Mouse (Mus musculus) lung, postnatal 0 days (tissue): ENCODE results near the gene Dlg2. TPM values are rescaled to one million over a fixed set of nuclear protein-coding genes. Genes with fewer than 3 reads are reported as not detected.

ENCODE experiments used
- ATAC-seq: fragments of 200-750 bp; cut with Nextera tagmentation; 2 replicates; pipeline ENCODE4 v1.8.0; 2017; ENCODE audit warnings: moderate library complexity
- DNase-seq: peaks from one replicate; pipeline ENCODE4 v3.0.0-alpha.2; 2016; ENCODE audit warnings: low spot score
- H3K27ac ChIP-seq: fragments of 300-500 bp; sonication (generic); 2 replicates; pipeline ENCODE4 v1.5.1; 2014; ENCODE audit warnings: antibody characterized with exemption, mild to moderate bottlenecking, low read length, mixed read lengths
- H3K27me3 ChIP-seq: fragments of 300-500 bp; sonication (generic); replicated peaks from 2 replicates; pipeline ENCODE4 v1.6.1; 2014; ENCODE audit warnings: low read length, mixed read lengths; ENCODE audit not compliant: insufficient read depth
- H3K36me3 ChIP-seq: fragments of 300-500 bp; sonication (generic); 2 replicates; pipeline ENCODE4 v1.6.1; 2014; ENCODE audit warnings: low read length, mixed read lengths; ENCODE audit not compliant: insufficient read depth
- H3K4me1 ChIP-seq: fragments of 300-500 bp; sonication (generic); 2 replicates; pipeline ENCODE4 v1.6.1; 2014; ENCODE audit warnings: antibody characterized with exemption, low read depth, low read length, mixed read lengths; ENCODE audit not compliant: insufficient read depth
- H3K4me2 ChIP-seq: fragments of 300-500 bp; sonication (generic); replicated peaks from 2 replicates; pipeline ENCODE4 v1.6.1; 2014; ENCODE audit warnings: low read depth, mild to moderate bottlenecking, low read length, moderate library complexity, mixed read lengths
- H3K4me3 ChIP-seq: fragments of 300-500 bp; sonication (generic); 2 replicates; pipeline ENCODE4 v1.5.1; 2014; ENCODE audit warnings: low read depth, low read length
- H3K9ac ChIP-seq: fragments of 300-500 bp; sonication (generic); replicated peaks from 2 replicates; pipeline ENCODE4 v1.6.1; 2014; ENCODE audit warnings: low read depth, mild to moderate bottlenecking
- H3K9me3 ChIP-seq: fragments of 300-500 bp; sonication (generic); 2 replicates; pipeline ENCODE4 v1.6.1; 2016; ENCODE audit warnings: low read length, mixed read lengths
- CTCF ChIP-seq: IDR thresholded peaks from 2 replicates; pipeline ENCODE4 v1.5.1; 2016; ENCODE audit warnings: antibody characterized with exemption, mild to moderate bottlenecking
- EP300 ChIP-seq: IDR thresholded peaks from 2 replicates; pipeline ENCODE4 v1.6.1; 2016; ENCODE audit warnings: antibody characterized with exemption, mild to moderate bottlenecking, control low read depth
- WGBS: fragments of 180-500 bp; shearing (Covaris S2); extraction: QIAGEN DNeasy Blood & Tissue Kit; methylation state at CpG from one replicate; pipeline ENCODE4 v1.1.7; 2014; 5-methylcytosine and 5-hydroxymethylcytosine counted together
- polyA plus RNA-seq: library from polyadenylated mRNA; unstranded; fragments of >200 nt; fragmentation: Nextera tagmentation; extraction: Ambion mirVana; gene quantifications from 2 replicates; pipeline ENCODE4 v1.2.1, GENCODE M21; 2015

Gene Dlg2
- polyA plus RNA-seq, 1 experiment from 2014 or later: 0.43 TPM

DNA sequence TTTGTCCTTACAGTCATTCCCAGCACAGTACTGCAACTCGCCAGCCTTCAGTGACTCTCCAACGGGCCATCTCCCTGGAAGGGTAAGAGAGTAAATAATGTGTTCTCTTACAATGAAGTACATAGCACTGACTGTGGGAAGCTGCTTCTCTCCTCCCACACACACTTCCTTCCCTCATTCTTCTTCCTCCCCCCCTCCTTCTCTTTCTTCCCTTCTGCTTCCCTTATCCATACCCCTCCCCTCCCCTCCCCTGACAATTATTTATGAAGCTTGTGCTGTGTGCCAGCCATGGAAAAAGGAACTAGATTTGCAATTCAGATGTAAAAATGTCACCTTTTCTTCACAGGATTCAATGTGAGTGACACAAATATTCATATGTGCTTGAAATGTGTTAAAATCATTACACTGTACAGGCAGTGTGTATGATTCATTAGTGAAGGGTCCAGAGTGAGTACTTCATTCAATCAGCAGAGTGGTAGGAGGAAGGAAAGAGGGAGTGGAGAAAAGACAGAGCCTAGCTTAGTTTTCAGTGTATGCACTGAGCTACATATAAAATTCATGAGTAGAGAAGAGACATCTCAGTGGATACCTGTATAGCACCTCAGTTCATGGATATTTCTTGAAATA is 1564.4 kb downstream of the Dlg2 start:
- no peak overlapping the region for H3K4me2 ChIP-seq
- H3K4me1 ChIP-seq: no peaks in the 10 kb centered on the region
- H3K4me3 ChIP-seq: no peak overlapping the region
- WGBS: 30% methylated on average over 2 of the region's 2 CpGs
- TF ChIP-seq CTCF (no peak), EP300 (no peak)
- ATAC-seq: no peak
- DNase-seq: no peak
- no peaks in the 10 kb centered on the region for H3K27me3 ChIP-seq
- H3K9ac ChIP-seq: no peak overlapping the region
- no peaks in the 10 kb centered on the region for H3K9me3 ChIP-seq
- no peaks in the 10 kb centered on the region for H3K36me3 ChIP-seq
- no peak overlapping the region for H3K27ac ChIP-seq

DNA sequence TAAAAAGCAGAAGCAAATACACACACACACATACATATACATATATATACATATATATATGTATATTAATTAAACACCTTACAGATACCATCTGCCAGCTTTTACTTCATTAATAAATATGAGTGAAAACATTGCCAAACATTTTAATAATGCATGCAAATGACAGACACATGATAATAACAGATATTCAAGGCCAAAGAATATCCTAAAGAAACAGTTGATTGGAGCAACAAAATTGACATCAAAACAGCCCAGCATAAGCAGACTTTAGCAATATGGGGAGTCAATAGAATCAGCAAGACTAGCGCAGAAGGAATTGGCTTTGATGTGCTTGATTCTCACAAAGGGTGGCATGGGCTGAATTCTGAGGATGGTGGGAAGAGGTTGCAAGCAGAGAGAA is 1568.5 kb downstream of the Dlg2 start:
- TF ChIP-seq EP300 (no peak), CTCF (no peak)
- Histone ChIP-seq H3K27ac (no peak overlapping the region), H3K36me3 (no peaks in the 10 kb centered on the region), H3K4me1 (no peaks in the 10 kb centered on the region), H3K4me2 (no peak overlapping the region), H3K27me3 (no peaks in the 10 kb centered on the region), H3K9me3 (no peaks in the 10 kb centered on the region), H3K4me3 (no peak overlapping the region), H3K9ac (no peak overlapping the region)
- 86% methylated on average over 1 of the region's 1 CpGs for WGBS
- no peak for DNase-seq
- no peak for ATAC-seq

DNA sequence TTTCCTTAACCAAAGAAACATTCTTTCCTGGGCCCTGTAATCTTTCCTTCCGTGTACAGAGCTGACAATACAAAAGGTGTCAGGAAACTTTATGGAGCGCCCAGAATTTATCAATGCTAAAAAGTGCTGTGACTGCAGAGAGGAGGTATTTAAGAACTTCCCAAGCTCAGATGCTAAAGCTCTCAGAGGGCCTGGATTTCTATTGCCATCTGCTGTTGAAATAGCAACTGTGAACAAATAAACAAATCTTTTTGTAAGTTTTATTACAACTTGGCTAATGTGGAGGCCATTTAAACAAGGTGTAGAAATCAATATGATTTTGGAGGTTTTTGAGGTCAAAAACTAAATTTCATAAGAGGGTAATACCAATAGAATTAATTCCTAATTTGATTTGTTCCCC is 1570.8 kb downstream of the Dlg2 start:
- Histone ChIP-seq H3K4me2 (no peak overlapping the region), H3K9ac (no peak overlapping the region), H3K27me3 (no peaks in the 10 kb centered on the region), H3K36me3 (no peaks in the 10 kb centered on the region), H3K4me1 (no peaks in the 10 kb centered on the region), H3K9me3 (no peaks in the 10 kb centered on the region), H3K4me3 (no peak overlapping the region), H3K27ac (no peak overlapping the region)
- ATAC-seq: no peak
- WGBS: 20% methylated on average over 2 of the region's 2 CpGs
- DNase-seq: no peak
- TF ChIP-seq EP300: no peak
- TF ChIP-seq CTCF: no peak

DNA sequence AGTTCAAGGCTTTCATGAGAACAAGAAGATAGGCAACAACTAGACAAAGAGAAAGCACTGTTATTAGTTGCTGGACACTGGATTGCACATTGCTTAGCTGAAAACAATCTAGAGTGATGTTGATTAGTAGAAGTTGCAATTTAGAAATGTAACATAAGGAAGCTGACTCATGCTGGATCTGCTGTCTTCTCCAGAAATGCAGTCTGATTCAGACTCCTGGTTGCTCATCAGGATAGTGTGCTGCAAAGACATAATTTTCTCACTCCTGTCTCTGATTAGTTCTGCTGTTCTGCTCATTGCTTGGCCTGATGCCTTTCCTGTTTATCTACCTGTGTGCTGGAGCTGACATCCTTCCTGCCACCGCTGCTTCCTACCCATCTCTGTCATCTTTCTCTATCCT is 1572.4 kb downstream of the Dlg2 start:
- no peak for TF ChIP-seq EP300
- TF ChIP-seq CTCF: no peak
- Histone ChIP-seq H3K36me3 (no peaks in the 10 kb centered on the region), H3K4me3 (no peak overlapping the region), H3K9ac (no peak overlapping the region), H3K9me3 (no peaks in the 10 kb centered on the region), H3K4me2 (no peak overlapping the region), H3K4me1 (no peaks in the 10 kb centered on the region), H3K27me3 (no peaks in the 10 kb centered on the region), H3K27ac (no peak overlapping the region)
- WGBS: 52% methylated on average over 1 of the region's 1 CpGs
- DNase-seq (no peak), ATAC-seq (no peak)

DNA sequence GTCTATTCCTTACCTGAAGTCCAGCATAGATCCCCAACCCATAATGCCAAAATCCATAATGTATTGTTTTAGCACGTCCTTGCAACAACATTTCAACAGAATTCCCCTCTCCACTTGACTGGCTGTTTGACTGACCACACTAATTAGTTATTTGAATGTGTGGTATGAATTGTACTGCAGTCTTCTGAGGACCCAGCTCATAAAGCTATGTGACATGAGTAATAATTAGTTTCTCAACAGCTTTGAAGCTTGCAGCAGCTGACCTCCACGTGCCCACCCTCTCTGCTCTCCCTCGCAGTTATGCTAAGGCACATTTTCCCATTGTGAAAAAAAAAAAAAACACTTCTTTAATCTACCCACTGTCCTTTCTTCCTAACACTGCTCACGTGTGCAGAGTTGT is 1590.4 kb downstream of the Dlg2 start:
- H3K36me3 ChIP-seq: no peaks in the 10 kb centered on the region
- H3K4me1 ChIP-seq: no peaks in the 10 kb centered on the region
- no peak overlapping the region for H3K27ac ChIP-seq
- no peaks in the 10 kb centered on the region for H3K27me3 ChIP-seq
- 55% methylated on average over 4 of the region's 4 CpGs for WGBS
- no peaks in the 10 kb centered on the region for H3K9me3 ChIP-seq
- no peak overlapping the region for H3K4me3 ChIP-seq
- no peak overlapping the region for H3K4me2 ChIP-seq
- ATAC-seq (no peak), DNase-seq (no peak)
- no peak for TF ChIP-seq EP300
- no peak for TF ChIP-seq CTCF
- H3K9ac ChIP-seq: no peak overlapping the region

DNA sequence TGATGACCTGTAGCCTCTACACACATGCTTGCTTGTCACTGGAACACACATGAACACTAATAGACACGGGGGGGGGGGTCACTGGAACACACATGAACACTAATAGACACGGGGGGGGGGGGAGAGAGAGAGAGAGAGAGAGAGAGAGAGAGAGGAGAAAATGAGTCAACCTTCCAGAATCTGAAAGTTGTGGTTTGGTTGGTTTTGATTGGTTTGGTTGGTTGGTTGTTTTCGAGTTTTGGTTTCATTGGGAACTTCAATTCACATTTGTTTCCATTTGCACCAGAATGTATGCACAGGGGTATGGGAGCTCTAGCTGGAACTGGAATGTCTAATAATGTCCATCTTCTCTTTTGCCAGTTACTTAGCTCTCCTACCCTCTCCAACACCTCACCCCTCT is 1611.0 kb downstream of the Dlg2 start:
- ATAC-seq (no peak), DNase-seq (no peak)
- TF ChIP-seq EP300: no peak
- no peak for TF ChIP-seq CTCF
- H3K27ac ChIP-seq: no peak overlapping the region
- H3K36me3 ChIP-seq: no peaks in the 10 kb centered on the region
- no peak overlapping the region for H3K9ac ChIP-seq
- H3K4me1 ChIP-seq: no peaks in the 10 kb centered on the region
- no peaks in the 10 kb centered on the region for H3K9me3 ChIP-seq
- H3K4me3 ChIP-seq: no peak overlapping the region
- H3K27me3 ChIP-seq: no peaks in the 10 kb centered on the region
- WGBS: 42% methylated on average over 2 of the region's 3 CpGs
- no peak overlapping the region for H3K4me2 ChIP-seq

DNA sequence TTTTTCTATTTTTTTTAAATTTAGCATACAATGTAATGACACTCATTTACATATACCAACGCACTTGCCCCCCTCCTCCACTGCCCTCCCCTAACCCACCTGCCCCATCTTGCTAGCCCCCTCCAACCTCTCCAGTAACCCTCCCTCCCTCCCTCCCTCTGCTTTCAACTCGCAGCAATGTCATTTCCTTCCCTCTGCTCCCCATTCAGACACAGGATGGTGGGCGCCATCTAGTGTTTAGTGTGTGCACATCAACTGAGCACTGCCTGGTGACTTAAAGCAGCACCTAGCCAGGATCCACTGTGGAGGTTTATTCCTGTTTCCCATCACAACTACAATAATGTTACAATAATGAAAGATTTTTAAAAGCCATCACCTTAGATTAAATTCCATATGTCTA is 1617.4 kb downstream of the Dlg2 start:
- 3% methylated on average over 3 of the region's 3 CpGs for WGBS
- Histone ChIP-seq H3K4me3 (no peak overlapping the region), H3K9ac (no peak overlapping the region), H3K4me1 (no peaks in the 10 kb centered on the region), H3K27ac (no peak overlapping the region), H3K9me3 (no peaks in the 10 kb centered on the region), H3K36me3 (no peaks in the 10 kb centered on the region), H3K4me2 (no peak overlapping the region), H3K27me3 (no peaks in the 10 kb centered on the region)
- peak; percentile 78 for DNase-seq
- TF ChIP-seq CTCF: peak; percentile 78
- TF ChIP-seq EP300: no peak
- no peak; the same call in 1 of the 2 replicates for ATAC-seq
